ENCODE assay signal across 8 mouse cellular contexts in genomic region chr2:38950281-38950719, GRCm38 (mm10). TPM values are rescaled to one million over a fixed set of nuclear protein-coding genes. Genes with fewer than 3 reads are reported as not detected.
DNase-seq lines count a peak whose midpoint lies in the region; ATAC-seq and TF ChIP-seq lines count a peak whose summit lies in the region.

No protein-coding gene starts in this region.

- H3K9ac ChIP-seq in forebrain, embryonic 13.5 days: no peak overlapping the region
- no peak overlapping the region for H3K9ac ChIP-seq in forebrain, embryonic 11.5 days (ENCODE audit: low read length)
- no peak overlapping the region for H3K9ac ChIP-seq in midbrain, postnatal 0 days (replicated peaks; ENCODE audit: low read length, poor library complexity, severe bottlenecking)

- no peak overlapping the region for H3K4me3 ChIP-seq in forebrain, embryonic 13.5 days
- no peak overlapping the region for H3K4me3 ChIP-seq in forebrain, embryonic 11.5 days (ENCODE audit: low read depth, low read length)
- no peak overlapping the region for H3K4me3 ChIP-seq in kidney, adult 2 months (ENCODE audit: insufficient read depth, low read depth, low read length)
- no peak overlapping the region for H3K4me3 ChIP-seq in midbrain, postnatal 0 days (ENCODE audit: low read depth, low read length)

- no peaks in the 10 kb centered on the region for H3K36me3 ChIP-seq in forebrain, embryonic 13.5 days (ENCODE audit: poor library complexity, severe bottlenecking)
- H3K36me3 ChIP-seq in forebrain, embryonic 11.5 days (ENCODE audit: control insufficient read depth, insufficient read depth, low read length): no peaks in the 10 kb centered on the region
- no peaks in the 10 kb centered on the region for H3K36me3 ChIP-seq in kidney, adult 2 months (ENCODE audit: control insufficient read depth, insufficient read depth, low read length)
- no peaks in the 10 kb centered on the region for H3K36me3 ChIP-seq in midbrain, postnatal 0 days (ENCODE audit: insufficient read depth, low read length)

- no peak for TF ChIP-seq POLR2A in kidney, adult 2 months (IDR thresholded peaks at IDR 0.05; ENCODE audit: low read depth, low read length)

- H3K4me2 ChIP-seq in forebrain, embryonic 13.5 days: no peak overlapping the region
- H3K4me2 ChIP-seq in forebrain, embryonic 11.5 days (ENCODE audit: low read depth, low read length, severe bottlenecking): no peak overlapping the region
- no peak overlapping the region for H3K4me2 ChIP-seq in midbrain, postnatal 0 days (ENCODE audit: low read depth, low read length, poor library complexity, severe bottlenecking)

- no peaks in the 10 kb centered on the region for H3K9me3 ChIP-seq in forebrain, embryonic 13.5 days (replicated peaks)
- no peaks in the 10 kb centered on the region for H3K9me3 ChIP-seq in forebrain, embryonic 11.5 days (ENCODE audit: control insufficient read depth, low read length)
- H3K9me3 ChIP-seq in midbrain, postnatal 0 days (ENCODE audit: low read length): no peaks in the 10 kb centered on the region

- H3K4me1 ChIP-seq in forebrain, embryonic 13.5 days: peaks cover 16% of the 10 kb centered on the region
- no peaks in the 10 kb centered on the region for H3K4me1 ChIP-seq in forebrain, embryonic 11.5 days (replicated peaks; ENCODE audit: control insufficient read depth, insufficient read depth, low read length)
- 0 out of 2 replicates have a peak, but pooled peaks cover 2% of the 10 kb centered on the region for H3K4me1 ChIP-seq in kidney, adult 2 months (ENCODE audit: control insufficient read depth, insufficient read depth, low read length)
- no peaks in the 10 kb centered on the region for H3K4me1 ChIP-seq in midbrain, postnatal 0 days (ENCODE audit: insufficient read depth, low read length)

- no peak for TF ChIP-seq CTCF in kidney, adult 2 months (conservative IDR thresholded peaks at IDR 0.05; ENCODE audit: insufficient read depth, insufficient read length, low read depth, low read length)
- TF ChIP-seq CTCF in midbrain, postnatal 0 days (IDR thresholded peaks at IDR 0.05): no peak

- intact Hi-C loops in left cerebral cortex, postnatal 25 days (cut with DNase I): no loop called here

- ATAC-seq in forebrain, embryonic 13.5 days: peak; percentile 95
- ATAC-seq in forebrain, embryonic 11.5 days (replicated peaks; ENCODE audit: low FRiP score): no peak
- peak; percentile 86 for ATAC-seq in midbrain, postnatal 0 days (ENCODE audit: low FRiP score)

- H3K27ac ChIP-seq in forebrain, embryonic 13.5 days: peak overlapping the region; percentile 60
- H3K27ac ChIP-seq in forebrain, embryonic 11.5 days (ENCODE audit: low read depth, low read length): no peak overlapping the region
- H3K27ac ChIP-seq in kidney, adult 2 months (ENCODE audit: insufficient read depth, low read depth, low read length): no peak overlapping the region
- H3K27ac ChIP-seq in midbrain, postnatal 0 days (ENCODE audit: low read depth, low read length): no peak overlapping the region; the same call in 1 of the 2 replicates

- DNase-seq in forebrain, embryonic 11.5 days (ENCODE audit: low spot score): no peak
- peak; percentile 73 for DNase-seq in cerebellum, adult 8-10 months
- peak; percentile 67 for DNase-seq in gastrocnemius, postnatal 25 days
- DNase-seq in kidney, adult 2 months: peak; percentile 87
- DNase-seq in left cerebral cortex, postnatal 25 days (ENCODE audit: low spot score in 2 of 2): peak; percentile 73 to 89
- peak; percentile 82 for DNase-seq in midbrain, postnatal 0 days (ENCODE audit: low spot score)
- DNase-seq in telencephalon, adult 2 months (ENCODE audit: low read depth, low spot score): peak; percentile 79

- no peaks in the 10 kb centered on the region for H3K27me3 ChIP-seq in forebrain, embryonic 13.5 days
- no peaks in the 10 kb centered on the region for H3K27me3 ChIP-seq in forebrain, embryonic 11.5 days (ENCODE audit: control insufficient read depth, insufficient read depth, low read length)
- H3K27me3 ChIP-seq in kidney, adult 2 months (replicated peaks; ENCODE audit: control insufficient read depth, insufficient read depth, low read length): no peaks in the 10 kb centered on the region
- no peaks in the 10 kb centered on the region for H3K27me3 ChIP-seq in midbrain, postnatal 0 days (ENCODE audit: insufficient read depth, low read length)

- 37% methylated on average over 7 of the region's 7 CpGs for WGBS in forebrain, embryonic 13.5 days
- WGBS in forebrain, embryonic 11.5 days: 86% methylated on average over 7 of the region's 7 CpGs
- 57% methylated on average over 7 of the region's 7 CpGs for WGBS in kidney, adult 2 months
- 60% methylated on average over 7 of the region's 7 CpGs for WGBS in midbrain, postnatal 0 days

RNA-seq across cellular contexts. Expression of gene Olfml2a, which starts 18.5 kb away (rescaled TPM):
- polyA plus RNA-seq in forebrain, embryonic 13.5 days (2015; fragmentation: Nextera tagmentation; extraction: Ambion mirVana): 0.91 and 1.1 TPM in 2 replicates
- polyA plus RNA-seq in forebrain, embryonic 11.5 days (2014; fragmentation: Nextera tagmentation; extraction: Ambion mirVana): 2.6 TPM in 2 replicates
- 1 to 10 TPM; 6.3 to 7.5 TPM for total RNA-seq in gastrocnemius, postnatal 25 days (2021)
- 0.98 and 1.2 TPM in 2 replicates for polyA plus RNA-seq in kidney, adult 2 months (2012; rRNA removed)
- total RNA-seq in left cerebral cortex, postnatal 25 days (2021): 1 to 10 TPM; 1.9 to 2.3 TPM
- 10.0 and 10.6 TPM in 2 replicates for total RNA-seq in midbrain, postnatal 0 days (2014; rRNA removed)
- 2.7 and 3.1 TPM in 2 replicates for polyA plus RNA-seq in midbrain, postnatal 0 days (2015; fragmentation: Nextera tagmentation; extraction: Ambion mirVana)

RNA-seq across cellular contexts. Expression of gene Nr6a1, which starts 22.8 kb away (rescaled TPM):
- polyA plus RNA-seq in forebrain, embryonic 13.5 days (2015; fragmentation: Nextera tagmentation; extraction: Ambion mirVana): 1.0 and 1.5 TPM in 2 replicates
- polyA plus RNA-seq in forebrain, embryonic 11.5 days (2014; fragmentation: Nextera tagmentation; extraction: Ambion mirVana): 2.9 and 3.1 TPM in 2 replicates
- total RNA-seq in gastrocnemius, postnatal 25 days (2021): 1 to 10 TPM; 3.0 to 3.7 TPM
- polyA plus RNA-seq in kidney, adult 2 months (2012; rRNA removed): 2.6 and 5.1 TPM in 2 replicates
- 1 to 10 TPM; 7.6 to 9.6 TPM for total RNA-seq in left cerebral cortex, postnatal 25 days (2021)
- 4.9 and 11.5 TPM in 2 replicates for total RNA-seq in midbrain, postnatal 0 days (2014; rRNA removed)
- polyA plus RNA-seq in midbrain, postnatal 0 days (2015; fragmentation: Nextera tagmentation; extraction: Ambion mirVana): 0.93 and 0.98 TPM in 2 replicates

RNA-seq across cellular contexts. Expression of gene Wdr38, which starts 47.0 kb away (rescaled TPM):
- polyA plus RNA-seq in forebrain, embryonic 13.5 days (2015; fragmentation: Nextera tagmentation; extraction: Ambion mirVana): 1.6 and 2.1 TPM in 2 replicates
- 1.5 and 1.8 TPM in 2 replicates for polyA plus RNA-seq in forebrain, embryonic 11.5 days (2014; fragmentation: Nextera tagmentation; extraction: Ambion mirVana)
- total RNA-seq in gastrocnemius, postnatal 25 days (2021): under 1 TPM; 0.13 to 0.20 TPM
- 0.57 and 0.59 TPM in 2 replicates for polyA plus RNA-seq in kidney, adult 2 months (2012; rRNA removed)
- under 1 TPM; 0.34 to 0.76 TPM for total RNA-seq in left cerebral cortex, postnatal 25 days (2021)
- total RNA-seq in midbrain, postnatal 0 days (2014; rRNA removed): 0.71 and 3.4 TPM in 2 replicates
- 0.49 and 0.72 TPM in 2 replicates for polyA plus RNA-seq in midbrain, postnatal 0 days (2015; fragmentation: Nextera tagmentation; extraction: Ambion mirVana)

RNA-seq across cellular contexts. Expression of gene Arpc5l, which starts 54.8 kb away (rescaled TPM):
- polyA plus RNA-seq in forebrain, embryonic 13.5 days (2015; fragmentation: Nextera tagmentation; extraction: Ambion mirVana): 138 and 148 TPM in 2 replicates
- polyA plus RNA-seq in forebrain, embryonic 11.5 days (2014; fragmentation: Nextera tagmentation; extraction: Ambion mirVana): 146 and 147 TPM in 2 replicates
- total RNA-seq in gastrocnemius, postnatal 25 days (2021): 10 to 100 TPM; 91.4 to 91.7 TPM
- polyA plus RNA-seq in kidney, adult 2 months (2012; rRNA removed): 31.6 and 34.4 TPM in 2 replicates
- 100 to 1,000 TPM; 104 to 114 TPM for total RNA-seq in left cerebral cortex, postnatal 25 days (2021)
- 62.6 and 63.2 TPM in 2 replicates for total RNA-seq in midbrain, postnatal 0 days (2014; rRNA removed)
- 162 and 177 TPM in 2 replicates for polyA plus RNA-seq in midbrain, postnatal 0 days (2015; fragmentation: Nextera tagmentation; extraction: Ambion mirVana)

RNA-seq across cellular contexts. Expression of gene Rpl35, which starts 55.1 kb away (rescaled TPM):
- polyA plus RNA-seq in forebrain, embryonic 13.5 days (2015; fragmentation: Nextera tagmentation; extraction: Ambion mirVana): 803 and 1,001 TPM in 2 replicates
- 901 and 1,011 TPM in 2 replicates for polyA plus RNA-seq in forebrain, embryonic 11.5 days (2014; fragmentation: Nextera tagmentation; extraction: Ambion mirVana)
- 100 to 1,000 TPM; 239 to 257 TPM for total RNA-seq in gastrocnemius, postnatal 25 days (2021)
- polyA plus RNA-seq in kidney, adult 2 months (2012; rRNA removed): 105 and 184 TPM in 2 replicates
- total RNA-seq in left cerebral cortex, postnatal 25 days (2021): 100 to 1,000 TPM; 209 to 243 TPM
- total RNA-seq in midbrain, postnatal 0 days (2014; rRNA removed): 82.4 and 110 TPM in 2 replicates
- 566 and 596 TPM in 2 replicates for polyA plus RNA-seq in midbrain, postnatal 0 days (2015; fragmentation: Nextera tagmentation; extraction: Ambion mirVana)
